Mouse (Mus musculus) bone marrow macrophage, adult 2 months (primary cell): ENCODE data around the gene Slc39a2.

ENCODE experiments used
- CTCF ChIP-seq: IDR thresholded peaks from 2 replicates; pipeline ENCODE4 v1.5.1; 2012; ENCODE audit warnings: low read depth, mild to moderate bottlenecking, low read length, moderate library complexity
- POLR2A ChIP-seq: IDR thresholded peaks from 2 replicates; pipeline ENCODE4 v1.6.1; 2012; ENCODE audit warnings: mild to moderate bottlenecking, low read depth, low read length, borderline replicate concordance

GRCm38 (mm10) chr14:51912391-51913061, 19.8 kb downstream of the Slc39a2 start:
- no peak for TF ChIP-seq POLR2A
- no peak for TF ChIP-seq CTCF
